Mouse (Mus musculus): ENCODE data around the gene Iqsec1.

Gene Iqsec1

GRCm38 (mm10) chr6:90819880-90820279, 168.6 kb downstream of the Iqsec1 start:
- ATAC-seq (ENCODE audit: insufficient number of reproducible peaks, low FRiP score, low TSS enrichment): peak; percentile 56

- no peak for ATAC-seq (ENCODE audit: insufficient number of reproducible peaks, low FRiP score, low TSS enrichment)
Observed at GRCm38 (mm10) chr6:90818956-90819355, 169.5 kb downstream of the Iqsec1 start.

DNA sequence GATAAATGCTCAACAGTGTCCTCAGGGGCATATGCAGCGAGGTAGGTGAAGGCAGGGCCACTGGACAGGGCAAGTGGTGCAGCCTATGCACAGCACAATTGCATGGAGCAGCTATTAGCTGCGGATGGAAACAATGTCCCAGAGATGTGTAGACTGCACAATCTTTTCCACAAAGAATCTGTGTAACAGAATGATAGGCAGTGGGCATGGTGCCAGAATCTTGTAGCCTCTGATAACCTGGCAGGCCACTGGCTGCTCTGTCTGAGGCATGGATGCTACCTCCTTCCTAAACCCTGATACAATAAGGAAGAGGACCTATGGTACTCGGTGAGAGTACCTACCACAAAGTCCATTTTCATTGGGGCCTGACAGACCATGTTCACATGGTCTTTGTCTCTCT, 171.9 kb downstream of the Iqsec1 start:
- ATAC-seq (ENCODE audit: insufficient number of reproducible peaks, low FRiP score, low TSS enrichment): no peak

- no peak; the same call in 1 of the 2 replicates for ATAC-seq (ENCODE audit: insufficient number of reproducible peaks, low FRiP score, low TSS enrichment)
Observed at GRCm38 (mm10) chr6:90815341-90815740, 173.1 kb downstream of the Iqsec1 start.

DNA sequence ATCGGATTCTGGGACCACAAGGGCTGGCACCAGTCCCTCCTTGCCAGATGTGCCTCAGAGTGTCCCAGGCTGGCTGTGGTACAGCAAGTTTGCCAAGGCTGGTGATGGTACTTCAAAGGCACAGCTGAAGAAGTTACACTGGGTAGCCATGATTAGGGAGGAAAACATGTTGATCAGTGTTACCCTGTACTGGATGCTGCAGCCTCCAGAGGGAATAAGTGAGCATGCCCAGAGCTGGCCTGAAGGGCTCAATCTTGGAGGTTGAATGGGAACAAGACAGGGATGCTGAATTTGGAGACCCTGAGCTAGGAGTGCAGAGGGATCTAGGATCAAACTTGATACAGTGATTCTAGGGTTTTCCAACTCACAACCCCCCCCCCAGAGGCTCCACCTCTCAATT, 175.0 kb downstream of the Iqsec1 start:
- no peak for ATAC-seq (ENCODE audit: insufficient number of reproducible peaks, low FRiP score, low TSS enrichment)

GRCm38 (mm10) chr6:90812584-90812983, 175.9 kb downstream of the Iqsec1 start:
- ATAC-seq (ENCODE audit: insufficient number of reproducible peaks, low FRiP score, low TSS enrichment): no peak

- peak; percentile 60 for ATAC-seq (ENCODE audit: insufficient number of reproducible peaks, low FRiP score, low TSS enrichment)
Observed at GRCm38 (mm10) chr6:90812072-90812471, 176.4 kb downstream of the Iqsec1 start.

GRCm38 (mm10) chr6:90810576-90810975, 177.9 kb downstream of the Iqsec1 start:
- no peak for ATAC-seq (ENCODE audit: insufficient number of reproducible peaks, low FRiP score, low TSS enrichment)

GRCm38 (mm10) chr6:90809960-90810362, 178.5 kb downstream of the Iqsec1 start:
- ATAC-seq (ENCODE audit: insufficient number of reproducible peaks, low FRiP score, low TSS enrichment): peak; percentile 67

DNA sequence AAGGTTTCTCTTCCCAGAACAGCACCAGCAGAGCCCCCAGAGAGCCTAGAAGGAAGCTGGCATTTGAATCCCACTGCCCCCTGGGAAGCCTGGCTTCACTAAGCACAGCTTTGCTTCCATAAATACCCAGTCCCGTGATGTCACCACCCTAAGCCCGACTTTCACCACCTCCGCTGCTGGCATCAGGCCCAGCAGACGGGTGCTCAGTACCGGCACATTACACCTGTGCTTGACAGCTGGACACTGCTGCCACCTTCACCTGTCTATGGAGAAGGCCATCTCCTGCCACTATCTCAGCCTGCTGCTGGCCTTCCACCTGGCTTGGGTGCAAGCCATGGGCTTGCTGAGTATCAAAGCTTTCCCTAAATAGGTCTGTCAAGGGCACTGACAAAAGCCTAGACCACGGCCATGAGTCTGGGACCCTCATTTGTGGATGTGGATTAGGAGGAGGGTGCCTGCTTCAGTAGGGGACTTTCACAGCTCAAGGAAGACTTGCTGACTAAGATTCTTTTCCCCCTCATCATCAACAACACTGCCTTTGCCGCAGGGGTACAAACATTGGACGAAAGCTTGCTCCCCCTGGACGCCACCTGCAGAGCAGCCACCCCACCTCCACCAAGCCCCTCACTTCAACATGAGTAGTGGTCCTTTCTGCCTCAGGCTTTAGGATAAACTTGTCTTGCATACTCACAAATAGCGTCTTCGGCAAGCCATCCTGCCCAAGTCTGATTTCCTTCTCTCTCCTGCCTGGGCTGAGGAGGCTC, 179.2 kb downstream of the Iqsec1 start:
- no peak for ATAC-seq (ENCODE audit: insufficient number of reproducible peaks, low FRiP score, low TSS enrichment)

- ATAC-seq (ENCODE audit: insufficient number of reproducible peaks, low FRiP score, low TSS enrichment): no peak
Observed at GRCm38 (mm10) chr6:90808544-90808943, 179.9 kb downstream of the Iqsec1 start.

DNA sequence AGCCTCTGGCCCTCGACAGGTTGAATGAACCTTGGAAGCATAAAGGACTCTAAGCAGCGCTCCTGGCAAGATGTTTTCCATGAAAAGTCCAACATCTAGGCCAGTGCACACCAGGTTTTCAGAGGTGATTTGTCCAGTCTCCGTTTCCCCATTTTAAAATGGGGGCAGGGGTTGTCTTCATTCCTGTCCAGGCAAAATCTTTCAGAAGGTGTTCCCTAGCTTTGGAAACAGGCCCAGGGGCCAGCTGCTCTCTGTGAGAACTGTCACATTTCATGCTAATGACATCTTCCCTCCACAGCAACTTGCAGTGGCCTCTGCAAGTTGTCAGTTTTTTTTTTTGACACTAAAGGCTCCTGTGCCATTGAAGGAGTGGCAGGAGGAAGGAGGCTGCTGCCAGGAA, 180.4 kb downstream of the Iqsec1 start:
- no peak for ATAC-seq (ENCODE audit: insufficient number of reproducible peaks, low FRiP score, low TSS enrichment)

- ATAC-seq (ENCODE audit: insufficient number of reproducible peaks, low FRiP score, low TSS enrichment): no peak
Observed at GRCm38 (mm10) chr6:90807581-90807980, 180.9 kb downstream of the Iqsec1 start.

DNA sequence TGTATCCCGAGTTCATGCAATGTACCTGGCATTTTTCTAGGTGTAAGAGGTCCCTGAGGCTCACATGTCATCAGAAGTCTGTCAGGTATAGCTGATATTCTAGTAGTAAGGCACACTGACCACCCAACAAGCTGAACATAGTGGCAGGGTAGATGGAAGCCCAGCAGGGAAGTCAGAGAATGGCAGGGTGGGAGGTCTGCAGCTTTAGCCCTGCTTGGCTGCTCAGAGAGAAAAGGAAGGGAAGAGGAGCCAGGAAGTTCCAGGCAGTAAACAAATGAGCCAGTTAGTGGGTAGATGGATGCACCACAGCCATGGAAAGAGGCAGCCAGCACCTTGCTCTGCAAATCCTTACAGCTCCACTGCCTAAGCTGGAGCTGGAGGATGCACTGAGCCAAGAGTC, 181.7 kb downstream of the Iqsec1 start:
- no peak for ATAC-seq (ENCODE audit: insufficient number of reproducible peaks, low FRiP score, low TSS enrichment)

GRCm38 (mm10) chr6:90805101-90805500, 183.4 kb downstream of the Iqsec1 start:
- no peak for ATAC-seq (ENCODE audit: insufficient number of reproducible peaks, low FRiP score, low TSS enrichment)

DNA sequence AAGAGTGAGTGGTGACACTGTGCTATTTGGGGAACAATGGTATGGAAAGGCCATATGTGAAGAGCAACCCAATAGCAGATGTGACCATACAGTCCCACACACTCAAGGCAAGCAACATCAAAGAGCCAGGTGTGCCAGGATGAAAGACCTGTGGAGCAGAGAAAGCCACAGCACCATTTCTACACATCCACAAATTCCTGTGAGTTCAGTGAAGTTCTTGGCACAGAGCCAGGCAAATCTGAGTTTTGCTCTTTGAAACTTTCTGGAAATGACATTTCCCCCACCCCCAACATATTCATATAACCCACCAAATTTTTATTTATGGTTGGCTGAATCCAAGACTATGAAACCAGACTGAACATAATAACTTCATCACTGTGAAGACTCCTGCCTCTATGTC, 183.8 kb downstream of the Iqsec1 start:
- ATAC-seq (ENCODE audit: insufficient number of reproducible peaks, low FRiP score, low TSS enrichment): no peak

DNA sequence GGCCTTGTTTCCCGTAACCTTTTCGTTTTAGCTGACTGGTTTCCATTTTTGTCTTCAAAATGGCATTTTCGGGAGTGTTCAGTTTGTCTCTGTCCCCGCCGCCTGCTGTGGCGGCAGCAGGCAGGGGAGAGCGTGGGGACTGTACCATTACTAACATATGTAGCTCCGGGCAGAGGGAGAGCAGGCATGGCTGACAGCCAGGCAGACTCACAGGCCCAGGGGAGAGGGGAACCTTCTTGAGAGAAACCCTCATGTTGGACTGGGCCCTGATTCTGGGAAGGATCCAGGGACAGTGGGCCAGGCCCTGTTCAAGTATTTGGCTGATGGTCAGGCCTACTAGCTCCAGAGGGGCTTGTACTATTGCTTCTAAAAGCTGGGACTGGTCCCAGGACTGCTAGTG, 185.9 kb downstream of the Iqsec1 start:
- ATAC-seq (ENCODE audit: insufficient number of reproducible peaks, low FRiP score, low TSS enrichment): peak; percentile 56; the same call in 1 of the 2 replicates

DNA sequence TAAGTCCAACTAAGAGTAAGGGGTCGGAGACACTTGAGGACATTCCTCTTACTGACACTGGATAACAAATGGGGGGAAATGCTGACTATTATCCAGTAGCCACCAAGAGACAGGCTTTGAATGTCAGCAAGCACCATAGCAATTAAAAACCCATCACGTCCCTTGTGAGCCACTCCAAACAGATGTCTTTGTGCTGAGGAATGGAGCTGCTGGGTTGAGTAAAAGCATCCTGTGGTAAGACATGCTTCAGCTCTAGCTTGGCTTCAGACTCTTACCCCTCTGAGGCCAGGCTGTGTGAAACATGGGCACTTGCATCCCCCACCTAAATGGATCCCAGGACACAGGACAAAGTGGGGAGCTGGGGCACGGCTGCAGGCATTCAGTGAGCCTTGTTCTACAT, 186.4 kb downstream of the Iqsec1 start:
- no peak for ATAC-seq (ENCODE audit: insufficient number of reproducible peaks, low FRiP score, low TSS enrichment)

DNA sequence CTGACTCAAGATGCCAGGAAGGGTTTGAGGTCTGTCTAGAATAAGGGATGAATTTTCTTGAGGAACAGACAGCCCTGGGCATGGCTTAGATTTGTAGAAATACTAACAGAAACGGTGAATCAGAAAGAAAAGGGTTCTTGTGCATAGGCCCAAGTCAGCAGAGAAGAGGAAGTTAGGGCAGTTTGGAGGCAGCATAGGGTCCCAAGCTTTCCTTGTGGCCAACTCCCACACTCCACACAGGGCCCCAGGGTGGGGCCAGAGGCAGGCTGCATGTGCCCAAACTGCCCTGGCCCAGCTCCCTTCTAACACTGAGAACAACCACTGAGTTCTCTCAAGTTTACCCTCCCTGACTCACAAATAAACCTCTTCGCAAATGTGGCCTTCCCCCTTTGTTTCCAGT, 187.7 kb downstream of the Iqsec1 start:
- ATAC-seq (ENCODE audit: insufficient number of reproducible peaks, low FRiP score, low TSS enrichment): no peak

DNA sequence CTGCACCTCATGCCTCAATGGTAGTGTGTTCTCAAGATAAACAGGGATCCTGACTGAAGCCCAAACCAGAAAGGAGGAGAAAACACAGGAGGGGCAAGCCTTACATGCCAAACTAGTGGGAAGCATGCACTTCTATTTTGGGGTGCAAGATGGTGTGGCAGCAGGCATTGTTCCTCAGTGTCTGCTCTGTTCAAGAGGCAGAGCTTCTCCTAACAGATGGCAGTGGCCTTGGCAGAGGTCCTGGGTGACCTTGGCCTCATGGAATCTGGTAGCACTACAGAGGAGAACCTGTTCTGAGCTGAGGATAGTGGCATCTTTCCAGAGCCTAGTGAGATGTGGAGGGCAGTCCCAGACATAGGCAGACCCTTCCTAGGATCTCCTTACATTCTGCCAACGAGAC, 189.4 kb downstream of the Iqsec1 start:
- peak; percentile 77 for ATAC-seq (ENCODE audit: insufficient number of reproducible peaks, low FRiP score, low TSS enrichment)

DNA sequence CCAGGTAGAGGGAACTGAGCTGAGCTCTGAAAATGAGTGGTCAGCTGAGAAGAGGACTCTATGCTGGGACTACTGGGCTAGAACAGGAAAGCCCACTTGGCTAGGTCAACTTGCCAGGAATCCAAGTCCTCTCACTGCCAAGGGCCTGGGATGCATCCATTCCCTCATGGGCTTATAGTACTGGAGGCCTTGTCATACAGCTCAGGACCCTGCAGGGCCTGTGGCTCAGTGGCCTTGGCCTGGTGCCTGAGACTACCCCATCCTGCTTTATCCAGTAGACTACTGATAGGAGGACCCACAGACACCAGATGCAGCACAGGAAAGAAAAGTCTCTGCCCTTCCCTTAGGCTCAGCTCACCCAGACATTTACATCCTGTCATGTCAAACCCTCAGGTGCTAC, 190.3 kb downstream of the Iqsec1 start:
- no peak for ATAC-seq (ENCODE audit: insufficient number of reproducible peaks, low FRiP score, low TSS enrichment)

DNA sequence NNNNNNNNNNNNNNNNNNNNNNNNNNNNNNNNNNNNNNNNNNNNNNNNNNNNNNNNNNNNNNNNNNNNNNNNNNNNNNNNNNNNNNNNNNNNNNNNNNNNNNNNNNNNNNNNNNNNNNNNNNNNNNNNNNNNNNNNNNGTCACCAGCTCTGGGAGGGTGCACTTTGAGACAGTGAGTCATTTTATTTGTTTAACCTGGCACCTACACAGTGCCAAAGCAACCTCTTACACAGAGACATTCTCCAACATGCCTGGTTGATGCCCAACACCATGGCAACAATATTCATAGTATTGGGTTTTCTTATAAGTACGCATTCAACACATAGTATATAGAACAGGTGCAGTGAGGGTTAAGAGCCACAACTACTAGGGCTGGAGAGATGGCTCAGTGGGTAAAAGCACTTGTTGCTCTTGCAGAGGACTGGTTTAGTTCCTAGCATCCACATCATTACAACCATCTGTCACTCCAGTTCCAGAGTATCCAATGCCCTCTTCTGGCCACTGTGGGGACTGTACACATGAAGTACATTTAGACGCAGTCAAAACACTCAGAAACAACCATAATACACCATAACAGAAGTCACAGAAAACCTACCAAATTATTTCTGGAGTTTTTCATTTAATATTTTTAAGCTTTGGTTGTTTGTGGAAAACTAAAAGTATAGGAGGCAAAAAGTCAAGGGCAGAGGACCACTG, 191.4 kb downstream of the Iqsec1 start:
- ATAC-seq (ENCODE audit: insufficient number of reproducible peaks, low FRiP score, low TSS enrichment): no peak
